Mouse (Mus musculus): ENCODE results near the gene Hspb8. TPM values are rescaled to one million over a fixed set of nuclear protein-coding genes. Genes with fewer than 3 reads are reported as not detected.

Gene Hspb8
- polyA plus RNA-seq, 1 experiment from 2014 or later: 33.7 TPM

Other genes starting within 250 kb of the Hspb8 start
- 0.23 and 0.63 TPM in 2 replicates for gene Ccdc60, start 133.9 kb downstream of the Hspb8 start, polyA plus RNA-seq (2015; fragmentation: Nextera tagmentation; extraction: Ambion mirVana)
- 0.89 and 1.0 TPM in 2 replicates for gene Srrm4, start 169.0 kb upstream of the Hspb8 start, polyA plus RNA-seq (2015; fragmentation: Nextera tagmentation; extraction: Ambion mirVana)

All from heart, embryonic 15.5 days (tissue).